Mouse (Mus musculus): ENCODE measurements around the gene Rmdn2. TPM values are rescaled to one million over a fixed set of nuclear protein-coding genes. Genes with fewer than 3 reads are reported as not detected.

Rmdn2 gene
- total RNA-seq, 2 experiments from 2014 or later, result 13.4 to 13.5 TPM

DNA sequence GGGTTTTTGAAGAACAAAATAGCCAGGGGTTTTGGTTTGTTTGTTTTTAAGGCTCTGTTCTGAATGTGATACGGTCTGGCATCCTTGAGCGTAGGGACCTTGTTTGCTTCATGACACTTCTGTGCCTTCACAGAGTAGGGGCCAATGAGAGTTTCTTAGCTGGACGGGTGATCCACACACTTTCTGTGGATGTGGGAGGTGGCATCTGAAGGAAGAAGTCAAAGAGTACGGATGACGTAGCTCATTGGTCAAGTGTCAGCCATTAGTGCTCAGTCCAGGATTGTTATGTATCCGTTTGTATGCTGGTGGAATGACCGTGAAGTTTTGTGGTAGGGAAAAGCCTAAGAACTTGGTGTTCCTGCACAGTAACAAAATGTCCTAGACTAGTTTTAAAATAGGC lies 10.9 kb downstream of the Rmdn2 start:
- Histone ChIP-seq H3K4me3 (no peak overlapping the region), H3K27ac (no peak overlapping the region)
- TF ChIP-seq CTCF (IDR thresholded peaks at IDR 0.05), result no peak
- intact Hi-C loops (cut with DNase I), result no loop called here
- DNase-seq, result no peak

DNA sequence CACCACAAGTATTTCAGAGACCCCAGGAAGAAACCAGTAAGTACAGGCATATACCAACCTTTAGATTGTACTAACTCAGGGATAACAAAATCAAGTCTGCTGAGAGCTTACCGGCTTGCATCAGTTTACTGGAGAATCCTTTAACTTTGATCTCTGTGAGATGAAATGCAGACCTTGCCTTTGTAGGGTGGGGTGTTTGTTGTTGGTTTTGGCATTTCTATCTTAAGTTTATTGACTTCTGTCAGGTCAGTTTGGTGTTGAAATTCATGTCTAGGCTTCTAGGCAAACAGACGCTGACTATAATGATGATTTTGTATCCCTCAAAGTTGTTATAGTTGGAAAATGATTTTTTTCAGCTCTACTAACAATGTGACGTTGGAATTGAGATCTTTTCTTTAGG lies 12.2 kb downstream of the Rmdn2 start:
- Histone ChIP-seq H3K27ac (no peak overlapping the region), H3K4me3 (no peak overlapping the region)
- TF ChIP-seq CTCF (IDR thresholded peaks at IDR 0.05), result no peak
- DNase-seq, result no peak
- intact Hi-C loops (cut with DNase I), result no loop called here

DNA sequence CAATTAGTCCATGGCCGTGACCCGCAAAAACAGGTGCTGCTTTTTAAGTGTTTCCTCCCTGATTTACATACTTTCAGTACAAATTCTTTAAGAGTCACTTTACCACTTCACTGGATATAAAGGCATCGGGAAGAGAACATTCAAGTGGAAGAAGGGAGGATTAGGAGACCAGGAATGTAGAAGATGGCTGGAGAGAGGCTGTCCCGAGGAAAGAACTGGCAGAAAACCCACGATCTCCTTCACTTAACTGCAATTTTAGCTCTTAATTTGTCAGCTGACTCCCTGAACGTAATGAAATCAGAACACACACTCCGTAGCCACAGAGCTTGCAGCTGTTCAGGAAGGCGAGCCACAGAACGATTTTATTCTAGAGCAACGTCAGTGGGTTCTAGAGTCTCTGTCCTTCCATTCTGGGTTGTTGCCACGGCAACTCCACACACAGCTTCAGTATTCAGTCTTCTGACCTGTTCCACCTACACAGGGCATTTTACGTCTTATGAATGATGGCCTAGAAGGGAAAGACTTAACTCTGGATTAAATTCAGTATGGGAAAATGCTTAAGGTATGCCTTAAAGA lies 14.7 kb downstream of the Rmdn2 start:
- Histone ChIP-seq H3K27ac (no peak overlapping the region), H3K4me3 (no peak overlapping the region)
- TF ChIP-seq CTCF (IDR thresholded peaks at IDR 0.05), result no peak
- intact Hi-C loops (cut with DNase I), result no loop called here
- no peak for DNase-seq

DNA sequence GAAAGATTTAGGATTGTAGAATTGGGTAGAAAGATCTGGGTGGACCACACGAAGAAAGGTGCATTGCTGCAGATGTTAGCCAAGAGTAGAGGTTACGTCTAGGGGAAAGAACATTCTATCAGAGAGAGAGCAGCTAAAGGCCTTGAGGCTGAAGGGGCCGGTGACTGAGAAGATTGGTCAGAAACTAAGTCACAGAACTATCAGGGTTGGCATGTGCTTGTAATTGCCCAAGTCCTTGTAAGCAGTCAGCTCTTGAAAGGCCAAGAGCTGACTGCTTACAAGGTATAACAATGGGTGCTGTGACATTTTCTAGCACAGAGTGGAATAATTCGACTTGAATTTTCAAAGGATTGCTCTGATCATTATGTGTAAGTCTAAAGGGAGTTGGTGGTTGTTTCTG lies 38.2 kb downstream of the Rmdn2 start:
- intact Hi-C loops (cut with DNase I), result no loop called here
- no peak for TF ChIP-seq CTCF (IDR thresholded peaks at IDR 0.05)
- Histone ChIP-seq H3K4me3 (no peak overlapping the region), H3K27ac (no peak overlapping the region)
- DNase-seq, result no peak

DNA sequence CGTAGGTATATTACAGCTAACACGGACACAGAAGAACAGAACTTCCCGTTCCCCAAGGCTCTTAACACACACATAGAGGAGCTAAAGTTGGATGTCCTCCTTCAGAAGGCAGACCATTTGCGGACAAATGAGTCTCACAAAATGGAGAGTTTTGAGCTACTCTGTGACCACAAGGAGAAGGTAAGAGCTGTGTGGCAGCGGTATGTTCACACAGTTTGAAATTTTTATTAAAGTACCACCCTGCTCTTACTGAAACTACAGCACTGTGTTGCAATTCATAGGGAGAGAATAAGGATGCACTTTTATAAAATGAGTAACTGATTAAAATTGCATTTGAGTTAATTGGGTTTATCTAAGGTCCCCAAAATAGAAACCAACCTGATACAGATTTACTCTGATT lies 38.6 kb downstream of the Rmdn2 start:
- intact Hi-C loops (cut with DNase I), result no loop called here
- no peak overlapping the region for H3K27ac ChIP-seq
- H3K4me3 ChIP-seq, result no peak overlapping the region
- DNase-seq, result no peak
- TF ChIP-seq CTCF (IDR thresholded peaks at IDR 0.05), result no peak

DNA sequence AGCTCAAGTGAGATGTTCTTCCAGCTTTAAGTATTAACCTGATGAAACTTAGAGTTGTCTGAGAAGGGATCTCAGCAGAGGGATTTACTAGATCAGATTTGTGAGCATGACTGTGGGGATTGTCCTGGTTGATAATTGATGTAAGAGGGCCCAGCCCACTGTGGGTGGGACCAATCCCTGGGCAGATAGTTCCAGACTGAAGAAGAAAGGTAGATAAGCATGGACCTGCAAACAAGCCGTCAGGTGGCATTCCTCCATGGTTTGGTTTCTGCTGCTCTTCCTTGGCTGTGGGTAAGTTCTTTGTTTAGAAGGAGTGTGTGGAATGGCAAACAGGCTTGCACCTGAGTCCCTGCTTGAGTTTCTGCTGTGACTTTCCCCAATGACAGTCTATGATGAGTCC lies 41.5 kb downstream of the Rmdn2 start:
- TF ChIP-seq CTCF (IDR thresholded peaks at IDR 0.05), result no peak
- intact Hi-C loops (cut with DNase I), result no loop called here
- no peak for DNase-seq

DNA sequence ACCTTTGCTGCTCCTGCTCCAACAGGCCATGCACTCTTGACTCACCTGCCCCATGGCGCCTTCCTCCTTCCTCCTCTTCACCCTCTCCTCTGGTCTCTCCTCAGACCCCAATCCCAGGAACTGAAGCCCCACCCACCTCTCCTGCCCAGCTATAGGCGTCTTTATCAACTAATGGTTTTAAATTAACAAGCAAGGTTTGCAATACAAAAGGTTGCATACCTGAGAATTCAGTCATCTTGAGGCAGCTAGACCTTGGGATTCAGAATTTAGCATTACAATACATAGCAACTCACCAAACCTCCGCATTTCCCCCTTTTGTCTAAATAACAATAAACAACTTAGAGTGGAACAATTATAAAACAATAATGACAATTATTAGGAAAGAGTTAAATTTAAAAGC lies 42.5 kb downstream of the Rmdn2 start:
- no peak overlapping the region for H3K27ac ChIP-seq
- intact Hi-C loops (cut with DNase I), result no loop called here
- no peak overlapping the region for H3K4me3 ChIP-seq
- DNase-seq, result no peak
- TF ChIP-seq CTCF (IDR thresholded peaks at IDR 0.05), result no peak

More for the DNA sequence above, 41.5 kb downstream of the Rmdn2 start:
- Histone ChIP-seq H3K27ac (no peak overlapping the region), H3K4me3 (no peak overlapping the region)

DNA sequence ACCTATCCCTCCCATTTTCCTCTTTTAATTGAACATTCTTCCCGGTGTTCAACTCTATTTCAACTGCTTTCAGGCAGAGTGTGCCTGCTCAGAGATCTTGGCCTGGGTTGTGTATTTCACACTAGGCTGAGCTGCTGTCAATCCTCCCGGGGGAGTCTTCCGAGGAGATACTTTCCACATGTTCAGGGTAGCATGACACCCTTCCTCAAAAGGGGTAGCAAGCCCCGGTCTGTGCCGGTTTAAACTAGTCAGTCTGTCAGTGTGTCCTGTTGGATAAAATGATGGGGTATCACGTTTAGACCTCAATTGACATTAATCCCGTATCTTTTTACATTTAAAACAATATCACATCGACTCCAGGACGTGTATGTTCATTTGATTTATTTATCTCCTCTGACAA lies 46.1 kb downstream of the Rmdn2 start:
- Histone ChIP-seq H3K27ac (no peak overlapping the region), H3K4me3 (no peak overlapping the region)
- DNase-seq, result no peak
- intact Hi-C loops (cut with DNase I), result no loop called here
- TF ChIP-seq CTCF (IDR thresholded peaks at IDR 0.05), result no peak

DNA sequence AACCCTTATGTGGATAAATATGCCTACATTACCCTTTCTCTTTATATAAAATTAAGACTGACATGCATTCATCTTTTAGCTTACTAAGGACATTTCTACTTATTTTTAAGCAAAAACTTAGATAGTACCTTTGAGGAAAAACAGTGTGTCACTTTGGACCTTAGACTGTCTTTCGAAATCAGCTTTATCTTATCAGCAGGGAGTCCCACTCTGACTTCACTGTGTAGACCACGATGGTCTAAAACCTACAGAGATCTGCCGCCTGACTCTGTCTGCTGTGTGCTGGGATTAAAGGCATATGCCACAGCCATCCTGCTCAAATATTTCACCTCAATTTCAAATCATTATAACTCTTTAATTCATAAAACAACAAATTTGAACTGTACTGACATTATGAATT lies 46.8 kb downstream of the Rmdn2 start:
- no peak overlapping the region for H3K4me3 ChIP-seq
- DNase-seq, result no peak
- intact Hi-C loops (cut with DNase I), result no loop called here
- no peak for TF ChIP-seq CTCF (IDR thresholded peaks at IDR 0.05)
- no peak overlapping the region for H3K27ac ChIP-seq

DNA sequence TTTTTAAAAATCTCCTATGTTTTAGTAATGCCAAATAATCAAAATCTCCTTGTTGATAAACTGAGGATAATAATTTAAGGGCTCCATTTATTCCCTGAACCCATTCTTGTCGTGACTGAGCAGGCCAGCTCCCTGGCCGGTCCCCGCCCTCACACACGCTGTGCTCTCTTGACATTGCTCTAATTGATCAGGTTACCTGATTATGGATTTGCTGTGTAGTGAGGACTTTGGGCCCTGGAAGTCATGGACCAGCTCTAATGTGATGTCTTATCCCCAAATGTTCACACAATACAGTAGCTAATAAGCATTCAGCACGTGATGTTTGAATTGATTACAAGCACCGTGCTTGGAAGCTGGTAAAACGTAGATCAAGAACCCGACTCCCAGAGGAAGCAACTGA lies 47.2 kb downstream of the Rmdn2 start:
- intact Hi-C loops (cut with DNase I), result no loop called here
- H3K4me3 ChIP-seq, result no peak overlapping the region
- DNase-seq, result no peak
- TF ChIP-seq CTCF (IDR thresholded peaks at IDR 0.05), result no peak
- H3K27ac ChIP-seq, result no peak overlapping the region

DNA sequence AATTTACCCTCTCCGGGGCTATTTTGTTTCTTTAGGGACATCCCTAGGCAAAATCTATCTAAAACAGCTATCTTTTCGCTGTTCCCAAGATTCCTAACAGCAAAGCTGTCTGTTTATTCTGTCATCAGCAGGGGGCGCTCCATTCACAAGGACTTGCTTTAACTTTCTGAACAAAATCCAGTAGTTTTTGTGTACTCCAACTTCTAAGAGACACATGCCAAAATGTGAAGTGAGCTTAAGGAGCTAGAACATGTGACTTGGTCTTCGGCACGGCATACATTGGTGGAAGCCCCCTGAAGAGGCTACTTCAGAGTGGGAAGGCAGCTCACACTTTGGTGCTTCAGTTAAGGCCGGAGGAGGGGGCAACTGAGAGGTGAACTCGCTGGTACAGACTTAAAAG lies 49.7 kb downstream of the Rmdn2 start:
- peak; percentile 67 for DNase-seq
- intact Hi-C loops (cut with DNase I), result loop anchor here (1.0 to 10.0 kb wide), 4 partner anchors 56 to 521 kb away; partner anchors contain the start of gene Cyp1b1
- no peak overlapping the region for H3K27ac ChIP-seq
- TF ChIP-seq CTCF (IDR thresholded peaks at IDR 0.05), result peak; percentile 83
- no peak overlapping the region for H3K4me3 ChIP-seq

DNA sequence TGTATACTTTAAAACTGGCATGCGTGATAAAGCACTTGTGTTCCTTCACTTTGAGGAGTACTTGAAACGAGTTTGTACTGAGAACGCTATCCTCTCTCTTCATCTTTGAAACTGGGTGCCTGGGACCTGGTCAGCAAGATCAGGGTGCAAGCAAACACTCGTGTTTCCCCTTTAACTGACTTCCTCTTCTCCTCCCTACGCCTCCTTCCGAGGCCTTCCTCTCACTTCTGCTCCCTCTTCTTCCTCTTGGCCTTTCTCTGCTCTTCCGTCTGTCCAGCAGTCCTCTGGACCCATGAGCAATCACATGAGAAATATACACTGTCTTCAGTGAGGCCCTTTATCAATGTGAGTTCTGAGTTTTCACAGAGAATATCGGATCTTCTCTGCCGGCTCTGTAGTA lies 50.2 kb downstream of the Rmdn2 start:
- TF ChIP-seq CTCF (IDR thresholded peaks at IDR 0.05), result no peak
- DNase-seq, result no peak
- intact Hi-C loops (cut with DNase I), result loop anchor here (1.0 to 10.0 kb wide), 4 partner anchors 55 to 520 kb away; partner anchors contain the start of gene Cyp1b1
- Histone ChIP-seq H3K4me3 (no peak overlapping the region), H3K27ac (no peak overlapping the region)

DNA sequence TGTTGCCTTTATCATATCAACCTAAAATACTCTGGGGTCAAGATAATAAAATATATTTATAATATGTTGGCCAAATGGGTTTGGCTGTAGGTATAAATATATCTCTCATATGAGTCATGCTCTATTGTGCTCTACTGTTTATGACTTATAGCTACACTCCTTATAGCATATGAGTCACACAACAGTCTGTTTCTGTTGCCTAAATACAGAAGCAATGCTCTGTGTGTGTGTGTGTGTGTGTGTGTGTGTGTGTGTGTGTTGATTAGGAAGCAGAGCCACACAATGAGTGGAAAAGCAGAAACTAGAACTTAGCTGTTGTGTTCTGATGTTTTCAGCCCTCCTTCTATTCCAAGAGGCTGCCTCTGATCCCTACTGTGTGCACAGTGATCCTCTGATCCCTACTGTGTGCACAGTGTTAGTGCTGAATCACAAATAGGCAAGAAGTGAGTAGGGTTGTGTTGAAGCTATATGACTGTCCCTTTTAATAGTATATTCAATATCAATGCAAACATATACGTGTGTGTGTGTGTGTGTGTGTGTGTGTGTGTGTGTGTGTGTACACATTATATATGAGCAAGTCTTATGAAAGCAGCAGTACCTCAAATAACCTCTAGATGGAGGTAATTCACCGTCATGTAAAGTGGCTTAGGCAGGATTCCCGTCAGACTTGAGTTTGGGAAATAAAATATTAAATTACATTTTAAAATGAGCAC lies 51.9 kb downstream of the Rmdn2 start:
- no peak overlapping the region for H3K27ac ChIP-seq

DNA sequence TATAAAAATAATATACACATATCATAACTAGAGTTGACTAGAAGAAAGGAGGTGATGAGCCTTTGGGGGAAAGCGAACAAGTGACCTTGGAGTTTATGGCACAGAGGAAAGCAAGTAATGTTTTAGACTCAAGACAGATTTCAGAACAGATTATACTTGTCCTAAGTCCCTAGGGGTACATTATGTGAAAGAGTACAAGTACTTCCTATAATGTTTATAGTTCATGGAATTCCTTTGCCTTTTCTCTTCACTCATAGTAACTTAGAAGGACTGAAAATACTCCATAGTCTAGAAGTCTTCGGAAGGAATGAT lies 52.4 kb downstream of the Rmdn2 start:
- no peak overlapping the region for H3K27ac ChIP-seq
- intact Hi-C loops (cut with DNase I), result loop anchor here (5.0 to 10.0 kb wide), 3 partner anchors 53 to 518 kb away; partner anchors contain the start of gene Cyp1b1
- TF ChIP-seq CTCF (IDR thresholded peaks at IDR 0.05), result no peak
- no peak overlapping the region for H3K4me3 ChIP-seq
- DNase-seq, result no peak

More for the DNA sequence above, 51.9 kb downstream of the Rmdn2 start:
- DNase-seq, result no peak
- intact Hi-C loops (cut with DNase I), result loop anchor here (5.0 to 10.0 kb wide), 3 partner anchors 54 to 519 kb away; partner anchors contain the start of gene Cyp1b1
- peak; percentile 62 for TF ChIP-seq CTCF (IDR thresholded peaks at IDR 0.05)
- H3K4me3 ChIP-seq, result no peak overlapping the region
